Mouse (Mus musculus) adrenal gland, adult 18-20 months (tissue): ENCODE data around the gene Sult2a1. TPM values are rescaled to one million over a fixed set of nuclear protein-coding genes. Genes with fewer than 3 reads are reported as not detected.
"Not testable (repeated sequence)": the region's sequence is repeated elsewhere in the genome, so short reads cannot be mapped to it uniquely, and the experiment has no call there.

ENCODE experiments used
- DNase-seq, 2 experiments: peaks; one replicate each; pipeline ENCODE4 v3.0.0; 2021 to 2022; ENCODE audit warnings: low spot score in 2 of 2
- long read RNA-seq, 2 experiments: library from polyadenylated mRNA; stranded (forward); transcript quantifications; one replicate each; pipeline ENCODE4 v2.0.0; 2021
- total RNA-seq, 2 experiments: library from RNA; stranded (reverse); gene quantifications; 1 replicate in 1 of 2; 2 replicates in 1 of 2; pipeline ENCODE4 v1.2.3; 2021

Sult2a1 gene
- not detected for total RNA-seq
- long read RNA-seq, experiment 1 = 0 reads
- long read RNA-seq, experiment 2 = 0 reads

DNA sequence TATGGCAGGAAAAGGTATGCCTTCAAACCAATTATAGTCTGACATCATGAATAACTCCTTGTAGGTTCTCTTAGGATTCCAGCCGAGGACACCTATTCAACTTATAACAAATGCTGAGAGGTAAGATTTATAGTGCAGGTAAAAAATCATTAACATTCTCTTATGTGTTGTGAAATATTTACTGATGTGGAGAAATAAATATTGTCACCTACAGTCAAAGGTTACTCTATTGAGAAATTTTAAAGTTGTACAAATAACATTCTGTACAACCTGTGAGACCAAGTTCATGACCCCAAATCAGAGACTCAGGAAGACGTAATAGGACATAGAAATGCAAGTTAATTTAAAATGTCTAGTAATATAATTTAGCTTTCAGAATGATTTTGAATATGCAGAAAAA, at the start of gene Sult2a1:
Gene Sult2a1, minus strand, starts transcription at position 101 of the 400 bp plus-strand sequence.
- not testable (repeated sequence) for DNase-seq

DNA sequence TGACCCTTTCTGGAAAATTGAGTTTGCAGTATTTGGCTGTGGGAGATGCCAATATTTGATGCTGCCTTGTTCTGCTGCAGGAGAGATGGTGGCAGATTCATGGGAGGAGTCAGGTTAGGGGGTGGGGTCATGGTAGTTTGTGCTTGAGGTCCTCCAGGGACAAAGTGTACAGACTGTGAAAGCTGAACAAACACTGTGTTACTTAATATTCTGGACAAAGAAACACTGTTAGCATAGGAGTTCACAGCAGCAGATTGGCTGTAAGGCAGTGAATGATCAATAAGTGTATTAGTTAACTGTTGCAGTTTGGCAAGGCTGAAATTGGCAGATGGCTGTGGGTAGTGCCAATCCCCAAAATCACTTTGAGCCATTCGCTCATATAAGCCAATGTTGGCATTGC, 23.3 kb downstream of the Sult2a1 start:
- DNase-seq = no peak

Other genes with a start within 250 kb of the Sult2a1 start
- gene Sult2a5, start 213.4 kb downstream of the Sult2a1 start, total RNA-seq = not detected
- not detected for gene Sult2a2, start 103.9 kb downstream of the Sult2a1 start, total RNA-seq
- not detected for gene Sult2a4, start 152.2 kb upstream of the Sult2a1 start, total RNA-seq